Mouse (Mus musculus) neural tube, embryonic 12.5 days (tissue): ENCODE results near the gene Cps1. TPM values are rescaled to one million over a fixed set of nuclear protein-coding genes. Genes with fewer than 3 reads are reported as not detected.

Source experiments
- ATAC-seq: fragments of 200-750 bp; cut with Nextera tagmentation; 2 replicates; pipeline ENCODE4 v1.8.0; 2017; ENCODE audit warnings: low read depth, mild to moderate bottlenecking, moderate TSS enrichment, moderate library complexity; ENCODE audit not compliant: low FRiP score
- H3K27ac ChIP-seq: fragments of 300-500 bp; sonication (generic); 2 replicates; pipeline ENCODE4 v1.5.1; 2016
- H3K27me3 ChIP-seq: fragments of 300-500 bp; sonication (generic); replicated peaks from 2 replicates; pipeline ENCODE4 v1.6.1; 2016; ENCODE audit warnings: mild to moderate bottlenecking
- H3K36me3 ChIP-seq: fragments of 300-500 bp; sonication (generic); 2 replicates; pipeline ENCODE4 v1.6.1; 2016; ENCODE audit warnings: mild to moderate bottlenecking
- H3K4me1 ChIP-seq: fragments of 300-500 bp; sonication (generic); 2 replicates; pipeline ENCODE4 v1.6.1; 2016
- H3K4me2 ChIP-seq: fragments of 300-500 bp; sonication (generic); replicated peaks from 2 replicates; pipeline ENCODE4 v1.6.1; 2016; ENCODE audit warnings: mild to moderate bottlenecking
- H3K4me3 ChIP-seq: fragments of 300-500 bp; sonication (generic); 2 replicates; pipeline ENCODE4 v1.5.1; 2016
- H3K9ac ChIP-seq: fragments of 300-500 bp; sonication (generic); 2 replicates; pipeline ENCODE4 v1.6.1; 2016; ENCODE audit warnings: mild to moderate bottlenecking
- H3K9me3 ChIP-seq: fragments of 300-500 bp; sonication (generic); 2 replicates; pipeline ENCODE4 v1.6.1; 2016; ENCODE audit warnings: mild to moderate bottlenecking
- WGBS: fragments of 180-500 bp; shearing (Covaris S2); methylation state at CpG from one replicate; pipeline ENCODE4 v1.1.7; 2016; 5-methylcytosine and 5-hydroxymethylcytosine counted together
- polyA plus RNA-seq: library from polyadenylated mRNA; unstranded; fragments of >200 nt; fragmentation: Nextera tagmentation; extraction: Ambion mirVana; gene quantifications from 2 replicates; pipeline ENCODE4 v1.2.1, GENCODE M21; 2016

Cps1 gene
- polyA plus RNA-seq, 1 experiment from 2014 or later = 0.09 TPM

DNA sequence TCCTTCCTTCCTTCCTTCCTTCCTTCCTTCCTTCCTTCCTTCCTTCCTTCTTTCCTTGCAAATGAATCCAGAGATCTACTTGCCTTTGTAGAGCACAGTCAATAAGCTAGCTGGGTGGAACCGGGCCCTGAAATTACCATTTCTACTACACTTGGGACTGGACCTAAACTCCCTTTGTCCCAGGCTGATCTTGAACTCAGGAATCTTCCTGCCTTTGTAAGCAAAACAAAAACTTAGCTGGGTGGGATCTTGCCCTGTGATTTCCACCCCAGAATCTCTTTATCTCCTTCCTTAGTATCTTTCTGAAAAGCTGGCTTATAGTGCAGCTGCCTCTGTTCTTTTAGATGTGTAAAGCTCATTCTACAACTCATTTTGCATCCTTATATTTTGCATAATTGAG lies 115.6 kb downstream of the Cps1 start:
- Histone ChIP-seq H3K27me3 (no peaks in the 10 kb centered on the region), H3K9me3 (no peaks in the 10 kb centered on the region), H3K4me3 (no peak overlapping the region), H3K9ac (no peak overlapping the region), H3K27ac (no peak overlapping the region), H3K4me2 (no peak overlapping the region), H3K36me3 (no peaks in the 10 kb centered on the region), H3K4me1 (no peaks in the 10 kb centered on the region)
- WGBS = 92% methylated on average over 1 of the region's 1 CpGs
- ATAC-seq = no peak

DNA sequence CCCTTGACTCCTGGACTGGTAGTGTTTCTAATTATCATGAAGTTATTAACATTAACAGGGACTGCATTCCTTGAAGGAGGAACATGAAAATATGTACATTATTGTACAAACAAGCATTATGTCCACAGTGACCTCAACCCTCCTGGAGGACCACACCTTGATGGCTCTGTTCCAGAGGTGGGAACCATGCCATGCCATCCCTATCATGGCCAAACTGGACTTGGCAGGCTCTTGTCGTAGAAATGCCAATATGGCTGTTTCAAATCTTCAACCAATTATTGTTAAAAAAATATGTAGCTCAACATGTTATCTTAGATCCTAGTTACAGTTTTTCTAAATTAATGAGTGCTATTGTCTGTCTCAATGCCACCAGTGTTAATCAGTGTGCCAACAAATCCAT lies 116.1 kb downstream of the Cps1 start:
- no peaks in the 10 kb centered on the region for H3K27me3 ChIP-seq
- 98% methylated on average over 1 of the region's 1 CpGs for WGBS
- H3K9ac ChIP-seq = no peak overlapping the region
- ATAC-seq = no peak
- no peak overlapping the region for H3K27ac ChIP-seq
- no peaks in the 10 kb centered on the region for H3K9me3 ChIP-seq
- no peak overlapping the region for H3K4me2 ChIP-seq
- H3K4me1 ChIP-seq = no peaks in the 10 kb centered on the region
- no peaks in the 10 kb centered on the region for H3K36me3 ChIP-seq
- H3K4me3 ChIP-seq = no peak overlapping the region

DNA sequence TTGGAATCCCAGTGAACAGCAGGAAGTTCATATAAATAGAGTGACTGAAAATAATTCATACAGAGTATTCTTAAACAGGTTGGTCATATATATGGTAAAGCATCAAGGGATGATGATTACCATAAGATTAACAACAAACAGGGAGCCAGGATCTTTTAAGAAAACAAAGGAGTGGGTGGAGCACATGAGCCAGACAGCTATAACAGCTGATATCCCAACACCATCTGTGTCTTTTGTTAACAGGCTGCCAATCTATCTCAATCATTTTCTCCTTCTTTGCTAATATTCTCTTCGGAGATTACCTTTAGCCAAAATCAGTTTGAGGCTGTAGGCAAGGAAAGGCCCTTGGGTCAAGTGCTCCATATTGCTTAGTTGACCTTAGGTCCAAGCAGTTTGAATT lies 142.4 kb downstream of the Cps1 start:
- Histone ChIP-seq H3K4me3 (no peak overlapping the region), H3K4me1 (no peaks in the 10 kb centered on the region), H3K4me2 (no peak overlapping the region), H3K27me3 (no peaks in the 10 kb centered on the region), H3K36me3 (no peaks in the 10 kb centered on the region), H3K9me3 (no peaks in the 10 kb centered on the region), H3K9ac (no peak overlapping the region), H3K27ac (no peak overlapping the region)
- WGBS = 74% methylated on average over 1 of the region's 1 CpGs
- ATAC-seq = no peak

DNA sequence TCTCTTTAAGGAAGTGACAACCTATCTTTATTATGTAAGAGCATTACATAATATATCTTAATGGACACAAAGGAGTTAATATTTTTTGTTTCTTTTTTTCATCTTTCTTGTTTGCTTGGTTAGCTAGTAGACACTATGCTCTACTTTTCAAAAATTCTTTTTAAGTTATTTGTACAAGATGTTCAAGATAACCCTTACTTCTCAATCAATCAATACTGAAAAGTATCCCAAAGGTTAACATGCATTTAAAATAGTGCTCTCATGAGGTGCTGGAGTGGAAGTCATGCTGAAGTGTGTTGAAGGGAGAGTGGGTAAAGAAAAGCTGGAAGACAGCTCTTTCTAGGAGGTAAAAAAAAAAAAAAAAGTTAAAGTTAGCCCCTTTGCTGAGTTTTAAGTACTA lies 145.1 kb downstream of the Cps1 start:
- Histone ChIP-seq H3K9ac (no peak overlapping the region), H3K4me2 (no peak overlapping the region), H3K36me3 (no peaks in the 10 kb centered on the region), H3K9me3 (no peaks in the 10 kb centered on the region), H3K4me1 (no peaks in the 10 kb centered on the region), H3K27ac (no peak overlapping the region), H3K4me3 (no peak overlapping the region), H3K27me3 (no peaks in the 10 kb centered on the region)
- ATAC-seq = no peak

DNA sequence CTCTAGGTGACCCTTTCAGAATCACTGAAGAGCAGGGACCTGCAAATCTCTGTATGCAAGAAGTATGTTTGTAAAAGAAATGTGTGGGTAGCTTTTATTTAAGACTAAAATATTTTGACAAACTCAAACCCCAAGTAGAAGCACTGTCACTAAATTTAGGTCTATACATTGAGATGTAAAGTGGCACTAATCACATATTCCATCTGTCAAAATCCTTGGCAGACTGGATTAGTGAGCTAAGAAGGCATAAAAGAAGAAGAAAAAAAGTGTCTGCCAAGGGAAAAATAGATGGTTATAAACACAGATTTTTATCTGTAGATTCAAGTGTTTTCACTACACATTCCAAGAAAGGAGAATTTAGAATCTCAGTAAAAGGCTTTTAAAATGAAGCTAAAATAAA lies 145.6 kb downstream of the Cps1 start:
- H3K9me3 ChIP-seq = no peaks in the 10 kb centered on the region
- H3K27ac ChIP-seq = no peak overlapping the region
- H3K4me1 ChIP-seq = no peaks in the 10 kb centered on the region
- no peak overlapping the region for H3K4me2 ChIP-seq
- no peaks in the 10 kb centered on the region for H3K27me3 ChIP-seq
- H3K4me3 ChIP-seq = no peak overlapping the region
- H3K9ac ChIP-seq = no peak overlapping the region
- no peak for ATAC-seq
- no peaks in the 10 kb centered on the region for H3K36me3 ChIP-seq

DNA sequence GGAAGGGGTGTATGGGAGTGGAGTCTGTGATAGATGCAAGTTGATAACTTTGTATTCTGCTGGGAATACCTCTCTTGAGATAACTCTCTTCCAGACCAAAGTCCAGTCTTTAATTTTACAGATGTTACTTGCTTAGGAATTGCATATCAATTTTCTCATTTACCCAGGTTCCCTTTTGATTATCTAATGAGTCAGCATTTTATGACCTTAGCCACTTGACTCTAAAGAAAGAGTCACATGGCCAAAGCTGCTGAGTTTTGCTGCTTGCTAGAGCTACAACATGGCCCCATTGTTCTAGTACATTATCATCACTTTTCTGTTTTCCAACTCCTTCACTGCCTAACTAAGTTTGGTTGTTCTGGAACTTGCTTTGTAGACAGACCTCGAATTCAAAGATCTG lies 153.4 kb downstream of the Cps1 start:
- Histone ChIP-seq H3K27ac (no peak overlapping the region), H3K9me3 (no peaks in the 10 kb centered on the region), H3K36me3 (no peaks in the 10 kb centered on the region), H3K4me1 (no peaks in the 10 kb centered on the region), H3K9ac (no peak overlapping the region), H3K4me2 (no peak overlapping the region), H3K27me3 (no peaks in the 10 kb centered on the region), H3K4me3 (no peak overlapping the region)
- WGBS = 88% methylated on average over 1 of the region's 1 CpGs
- no peak for ATAC-seq

Other genes with a start within 250 kb of the Cps1 start
- gene Myl1, start 177.6 kb upstream of the Cps1 start, polyA plus RNA-seq = 47.5 and 64.3 TPM in 2 replicates
- 126 and 127 TPM in 2 replicates for gene Lancl1, start 84.2 kb upstream of the Cps1 start, polyA plus RNA-seq